In genomic region chr2:14136906-14137305, GRCm38 (mm10) we compare ENCODE assay signal across 12 mouse cellular contexts. TPM values are rescaled to one million over a fixed set of nuclear protein-coding genes. Genes with fewer than 3 reads are reported as not detected.
A peak's percentile ranks its signal among the peaks of the same experiment; 100 is the strongest.
DNase-seq lines count a peak whose midpoint lies in the region; ATAC-seq and TF ChIP-seq lines count a peak whose summit lies in the region.
"Had no signal": no experiment of that assay in that cellular context is flagged by ENCODE, and none has a peak within 500 bp of the region (broad histone marks: within the 10 kb centered on the region; RNA-seq: fewer than 3 reads in every experiment).

No protein-coding gene starts in this region.

- H3K4me1 ChIP-seq in forebrain, postnatal 0 days (ENCODE audit: insufficient read depth) = no peaks in the 10 kb centered on the region; the same call in 1 of the 2 replicates
- no peaks in the 10 kb centered on the region for H3K4me1 ChIP-seq in forebrain, embryonic 13.5 days
- no peaks in the 10 kb centered on the region for H3K4me1 ChIP-seq in kidney, postnatal 0 days (replicated peaks; ENCODE audit: insufficient read depth, low read length)
- no peaks in the 10 kb centered on the region for H3K4me1 ChIP-seq in kidney, embryonic 15.5 days

- no peaks in the 10 kb centered on the region for H3K27me3 ChIP-seq in forebrain, postnatal 0 days (ENCODE audit: insufficient read depth, low read length)
- H3K27me3 ChIP-seq in forebrain, embryonic 13.5 days = no peaks in the 10 kb centered on the region
- H3K27me3 ChIP-seq in kidney, postnatal 0 days (ENCODE audit: insufficient read depth, low read length) = no peaks in the 10 kb centered on the region
- H3K27me3 ChIP-seq in kidney, embryonic 15.5 days = no peaks in the 10 kb centered on the region

- no peak overlapping the region for H3K4me2 ChIP-seq in forebrain, postnatal 0 days (ENCODE audit: low read depth)
- H3K4me2 ChIP-seq in forebrain, embryonic 13.5 days = no peak overlapping the region
- H3K4me2 ChIP-seq in kidney, postnatal 0 days (ENCODE audit: low read length) = no peak overlapping the region
- no peak overlapping the region for H3K4me2 ChIP-seq in kidney, embryonic 15.5 days

- ATAC-seq in forebrain, postnatal 0 days = peak; percentile 50; the same call in 1 of the 2 replicates
- no peak for ATAC-seq in forebrain, embryonic 13.5 days
- ATAC-seq in kidney, postnatal 0 days (replicated peaks; ENCODE audit: low FRiP score, low read depth) = no peak
- ATAC-seq in kidney, embryonic 15.5 days (replicated peaks; ENCODE audit: low FRiP score) = no peak
- ATAC-seq in megakaryocyte, adult 5-6 weeks (ENCODE audit: poor library complexity, severe bottlenecking) = 0 out of 2 replicates have a peak, but pooled peaks have one; percentile 21

- WGBS in forebrain, postnatal 0 days = 69% methylated on average over 3 of the region's 3 CpGs
- WGBS in forebrain, embryonic 13.5 days = 66% methylated on average over 3 of the region's 3 CpGs
- WGBS in kidney, postnatal 0 days = 74% methylated on average over 3 of the region's 3 CpGs
- WGBS in kidney, embryonic 15.5 days = 71% methylated on average over 3 of the region's 3 CpGs

- no peaks in the 10 kb centered on the region for H3K9me3 ChIP-seq in forebrain, postnatal 0 days (ENCODE audit: low read length)
- no peaks in the 10 kb centered on the region for H3K9me3 ChIP-seq in forebrain, embryonic 13.5 days (replicated peaks)
- no peaks in the 10 kb centered on the region for H3K9me3 ChIP-seq in kidney, postnatal 0 days (replicated peaks; ENCODE audit: low read length)
- H3K9me3 ChIP-seq in kidney, embryonic 15.5 days (replicated peaks) = no peaks in the 10 kb centered on the region

- H3K4me3 ChIP-seq in forebrain, postnatal 0 days (ENCODE audit: low read depth, low read length) = no peak overlapping the region
- no peak overlapping the region for H3K4me3 ChIP-seq in forebrain, embryonic 13.5 days
- H3K4me3 ChIP-seq in kidney, postnatal 0 days (replicated peaks; ENCODE audit: low read depth, low read length) = no peak overlapping the region
- no peak overlapping the region for H3K4me3 ChIP-seq in kidney, embryonic 15.5 days (replicated peaks)
- H3K4me3 ChIP-seq: gastrocnemius, adult 2 months had no signal

- no peak for DNase-seq in forebrain, postnatal 0 days
- peak; percentile 49 for DNase-seq in kidney, postnatal 0 days (ENCODE audit: low spot score)
- DNase-seq in 416B (ENCODE audit: low read depth) = peak; percentile 69
- DNase-seq in yolk sac, embryonic 10.5 days (ENCODE audit: low spot score) = no peak
- no peak for DNase-seq in right cerebral cortex, postnatal 14 days
- DNase-seq: cerebellum, adult 8-10 months; gastrocnemius, adult 2 months; thymus, postnatal 36 days had no signal

- no peak for TF ChIP-seq CTCF in forebrain, postnatal 0 days (IDR thresholded peaks at IDR 0.05; ENCODE audit: low read depth)
- no peak for TF ChIP-seq CTCF in kidney, postnatal 0 days (IDR thresholded peaks at IDR 0.05; ENCODE audit: low read depth)

- peaks cover 16% of the 10 kb centered on the region for H3K36me3 ChIP-seq in forebrain, postnatal 0 days (ENCODE audit: insufficient read depth)
- peaks cover 38% of the 10 kb centered on the region for H3K36me3 ChIP-seq in forebrain, embryonic 13.5 days (ENCODE audit: poor library complexity, severe bottlenecking)
- H3K36me3 ChIP-seq in kidney, postnatal 0 days (ENCODE audit: insufficient read depth, low read length) = peaks cover 10% of the 10 kb centered on the region; the same call in 1 of the 2 replicates
- peaks cover 55% of the 10 kb centered on the region for H3K36me3 ChIP-seq in kidney, embryonic 15.5 days

- no peak overlapping the region for H3K9ac ChIP-seq in forebrain, postnatal 0 days
- no peak overlapping the region for H3K9ac ChIP-seq in forebrain, embryonic 13.5 days
- no peak overlapping the region for H3K9ac ChIP-seq in kidney, postnatal 0 days (ENCODE audit: low read depth, low read length)
- no peak overlapping the region for H3K9ac ChIP-seq in kidney, embryonic 15.5 days

- H3K27ac ChIP-seq in forebrain, postnatal 0 days (ENCODE audit: low read depth, low read length) = no peak overlapping the region
- H3K27ac ChIP-seq in forebrain, embryonic 13.5 days = no peak overlapping the region
- no peak overlapping the region for H3K27ac ChIP-seq in kidney, postnatal 0 days
- H3K27ac ChIP-seq in kidney, embryonic 15.5 days = no peak overlapping the region
- H3K27ac ChIP-seq: gastrocnemius, adult 2 months had no signal

RNA-seq across cellular contexts. Expression of gene Tmem236, which starts 37.4 kb away (rescaled TPM):
- total RNA-seq in forebrain, postnatal 0 days (2014; rRNA removed) = 0.23 and 0.24 TPM in 2 replicates
- 0.12 and 0.13 TPM in 2 replicates for polyA plus RNA-seq in forebrain, postnatal 0 days (2015; fragmentation: Nextera tagmentation; extraction: Ambion mirVana)
- polyA plus RNA-seq in forebrain, embryonic 13.5 days (2015; fragmentation: Nextera tagmentation; extraction: Ambion mirVana) = 0.09 TPM in 1 of 2 replicates, not detected in the other
- polyA plus RNA-seq in kidney, postnatal 0 days (2015; fragmentation: Nextera tagmentation; extraction: Ambion mirVana) = 0.16 and 0.18 TPM in 2 replicates
- polyA plus RNA-seq in kidney, embryonic 15.5 days (2015; fragmentation: Nextera tagmentation; extraction: Ambion mirVana) = 0.18 and 0.48 TPM in 2 replicates
- total RNA-seq in megakaryocyte, adult 5-6 weeks (2015) = 0.11 and 1.0 TPM in 2 replicates
- total RNA-seq in megakaryocyte, adult 5-6 weeks (2017) = 0.37 and 0.59 TPM in 2 replicates
- polyA plus RNA-seq: limb, embryonic 11.5 days had no signal

Comparison
In these comparisons a context has a peak if more than half of its experiments do, and no peak if none do; other contexts are left out.
1. ATAC-seq: peak in forebrain, postnatal 0 days (single experiment) and megakaryocyte, adult 5-6 weeks (single experiment); none in forebrain, embryonic 13.5 days (single experiment), kidney, postnatal 0 days (single experiment) and kidney, embryonic 15.5 days (single experiment).
2. DNase-seq: peak in kidney, postnatal 0 days (single experiment) and 416B (single experiment); none in forebrain, postnatal 0 days (single experiment), yolk sac, embryonic 10.5 days (single experiment) and right cerebral cortex, postnatal 14 days (single experiment).